Mouse (Mus musculus) monocyte, adult 2 months (primary cell): Measurements from ENCODE around the gene Sorcs1.

Experiments
- DNase-seq, 2 experiments: peaks; one replicate each; pipeline ENCODE4 v3.0.0; 2022; ENCODE audit warnings: low spot score in 2 of 2, low read depth in 1 of 2

Sorcs1 gene

GRCm38 (mm10) chr19:50566306-50566705 lies 112.1 kb downstream of the Sorcs1 start:
- DNase-seq: no peak

- no peak for DNase-seq
These were observed 119.7 kb downstream of the Sorcs1 start for GRCm38 (mm10) chr19:50558771-50559170.

GRCm38 (mm10) chr19:50534031-50534430 lies 144.4 kb downstream of the Sorcs1 start:
- no peak for DNase-seq

- no peak for DNase-seq
These were observed 150.6 kb downstream of the Sorcs1 start for GRCm38 (mm10) chr19:50527835-50528234.

- DNase-seq: no peak
These were observed 152.4 kb downstream of the Sorcs1 start for GRCm38 (mm10) chr19:50526094-50526493.

GRCm38 (mm10) chr19:50521943-50522342 lies 156.5 kb downstream of the Sorcs1 start:
- no peak for DNase-seq

GRCm38 (mm10) chr19:50515059-50515673 lies 163.3 kb downstream of the Sorcs1 start:
- no peak for DNase-seq

GRCm38 (mm10) chr19:50514309-50514830 lies 164.1 kb downstream of the Sorcs1 start:
- DNase-seq: no peak

- DNase-seq: no peak
These were observed 175.6 kb downstream of the Sorcs1 start for GRCm38 (mm10) chr19:50502816-50503215.

GRCm38 (mm10) chr19:50491121-50491520 lies 187.3 kb downstream of the Sorcs1 start:
- no peak for DNase-seq

- DNase-seq: no peak
These were observed 187.7 kb downstream of the Sorcs1 start for GRCm38 (mm10) chr19:50490721-50491120.

- no peak for DNase-seq
These were observed 188.7 kb downstream of the Sorcs1 start for GRCm38 (mm10) chr19:50489786-50490185.

GRCm38 (mm10) chr19:50488421-50488820 lies 190.0 kb downstream of the Sorcs1 start:
- DNase-seq: no peak

- DNase-seq: no peak
These were observed 190.7 kb downstream of the Sorcs1 start for GRCm38 (mm10) chr19:50487768-50488167.

GRCm38 (mm10) chr19:50486345-50486744 lies 192.1 kb downstream of the Sorcs1 start:
- no peak for DNase-seq

GRCm38 (mm10) chr19:50476774-50477173 lies 201.7 kb downstream of the Sorcs1 start:
- DNase-seq: no peak

GRCm38 (mm10) chr19:50468592-50468991 lies 209.9 kb downstream of the Sorcs1 start:
- no peak for DNase-seq

- no peak for DNase-seq
These were observed 213.6 kb downstream of the Sorcs1 start for GRCm38 (mm10) chr19:50464811-50465210.

GRCm38 (mm10) chr19:50458581-50458980 lies 219.9 kb downstream of the Sorcs1 start:
- no peak for DNase-seq

GRCm38 (mm10) chr19:50457275-50457892 lies 221.1 kb downstream of the Sorcs1 start:
- no peak for DNase-seq

- no peak for DNase-seq
These were observed 237.3 kb downstream of the Sorcs1 start for GRCm38 (mm10) chr19:50441099-50441498.

- DNase-seq: no peak
These were observed 238.1 kb downstream of the Sorcs1 start for GRCm38 (mm10) chr19:50440246-50440910.
